Mouse (Mus musculus) testis, postnatal 14 days (tissue): ENCODE measurements around the gene Wdfy2.
"Not testable (repeated sequence)": the region's sequence is repeated elsewhere in the genome, so short reads cannot be mapped to it uniquely, and the experiment has no call there.

Experiments
- DNase-seq: peaks from one replicate; pipeline ENCODE4 v3.0.0; 2021; ENCODE audit warnings: low spot score

Gene Wdfy2

GRCm38 (mm10) chr14:62837641-62838252, at the start of gene Wdfy2:
Gene Wdfy2 (plus strand): TSS chr14:62837678.
- DNase-seq: peak; percentile 70

GRCm38 (mm10) chr14:62789282-62789681, 48.2 kb upstream of the Wdfy2 start:
- DNase-seq: no peak

GRCm38 (mm10) chr14:62795719-62796118, 41.8 kb upstream of the Wdfy2 start:
- DNase-seq: no peak

GRCm38 (mm10) chr14:62798608-62799101, 38.8 kb upstream of the Wdfy2 start:
- DNase-seq: no peak

GRCm38 (mm10) chr14:62800791-62801190, 36.7 kb upstream of the Wdfy2 start:
- no peak for DNase-seq

GRCm38 (mm10) chr14:62803204-62803603, 34.3 kb upstream of the Wdfy2 start:
- no peak for DNase-seq

GRCm38 (mm10) chr14:62806921-62807320, 30.6 kb upstream of the Wdfy2 start:
- DNase-seq: no peak

- DNase-seq: no peak
Measured at GRCm38 (mm10) chr14:62808661-62809523, 28.6 kb upstream of the Wdfy2 start.

GRCm38 (mm10) chr14:62812765-62813164, 24.7 kb upstream of the Wdfy2 start:
- no peak for DNase-seq

- DNase-seq: no peak
Measured at GRCm38 (mm10) chr14:62814567-62814966, 22.9 kb upstream of the Wdfy2 start.

GRCm38 (mm10) chr14:62816827-62817226, 20.7 kb upstream of the Wdfy2 start:
- DNase-seq: no peak

- no peak for DNase-seq
Measured at GRCm38 (mm10) chr14:62825575-62826332, 11.7 kb upstream of the Wdfy2 start.

- DNase-seq: no peak
Measured at GRCm38 (mm10) chr14:62829291-62829690, 8.2 kb upstream of the Wdfy2 start.

GRCm38 (mm10) chr14:62831691-62832275, 5.7 kb upstream of the Wdfy2 start:
- no peak for DNase-seq

GRCm38 (mm10) chr14:62833036-62833435, 4.4 kb upstream of the Wdfy2 start:
- DNase-seq: peak; percentile 45

GRCm38 (mm10) chr14:62833541-62833940, 3.9 kb upstream of the Wdfy2 start:
- no peak for DNase-seq

- DNase-seq: not testable (repeated sequence)
Measured at GRCm38 (mm10) chr14:62835737-62836136, 1.7 kb upstream of the Wdfy2 start.

- DNase-seq: peak; percentile 98
Measured at GRCm38 (mm10) chr14:62836926-62837640, 395 bp upstream of the Wdfy2 start.

- no peak for DNase-seq
Measured at GRCm38 (mm10) chr14:62838336-62838735, 858 bp downstream of the Wdfy2 start.

GRCm38 (mm10) chr14:62841726-62842125, 4.2 kb downstream of the Wdfy2 start:
- DNase-seq: no peak

GRCm38 (mm10) chr14:62842495-62842894, 5.0 kb downstream of the Wdfy2 start:
- no peak for DNase-seq
